Mouse (Mus musculus) left cerebral cortex, adult 8-10 months (tissue): ENCODE data around the gene Hist1h2ak. TPM values are rescaled to one million over a fixed set of nuclear protein-coding genes. Genes with fewer than 3 reads are reported as not detected.
"Not testable (repeated sequence)": the region's sequence is repeated elsewhere in the genome, so short reads cannot be mapped to it uniquely, and the experiment has no call there.

Experiments
- DNase-seq, 2 experiments: peaks; one replicate each; pipeline ENCODE4 v3.0.0; 2022; ENCODE audit warnings: low spot score in 2 of 2
- total RNA-seq, 4 experiments: library from RNA; stranded (reverse); gene quantifications; 2 replicates each; pipeline ENCODE4 v1.2.4; 2022

The Hist1h2ak gene
- total RNA-seq, 4 experiments from 2014 or later: 9.6 to 16.7 (median 11.1) TPM

GRCm38 (mm10) chr13:21778814-21779766 lies 25.5 kb upstream of the Hist1h2ak start:
- peak; percentile 49 to 58 for DNase-seq

DNA sequence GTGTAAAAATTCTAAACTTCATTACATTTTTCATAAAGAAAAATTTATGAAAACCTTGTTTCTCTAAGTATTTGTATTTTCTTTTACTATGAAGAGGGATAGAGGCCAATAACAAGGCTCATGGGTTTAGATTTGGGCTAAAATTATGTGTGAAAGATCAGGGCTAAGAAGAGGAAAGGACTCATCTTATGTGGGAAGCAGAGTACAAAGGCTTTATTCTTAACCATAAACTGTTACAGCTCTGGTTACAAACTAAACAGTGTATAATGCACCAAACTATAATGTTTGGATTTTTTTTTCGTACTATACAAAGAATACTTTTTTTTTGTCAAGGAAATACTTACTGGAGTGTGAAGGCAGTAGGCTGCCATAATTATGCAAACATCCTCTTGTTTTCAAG lies 2.1 kb upstream of the Hist1h2ak start:
- DNase-seq: no peak

GRCm38 (mm10) chr13:21754294-21755001 lies 821 bp upstream of the Hist1h2ak start:
- not testable (repeated sequence) for DNase-seq

DNA sequence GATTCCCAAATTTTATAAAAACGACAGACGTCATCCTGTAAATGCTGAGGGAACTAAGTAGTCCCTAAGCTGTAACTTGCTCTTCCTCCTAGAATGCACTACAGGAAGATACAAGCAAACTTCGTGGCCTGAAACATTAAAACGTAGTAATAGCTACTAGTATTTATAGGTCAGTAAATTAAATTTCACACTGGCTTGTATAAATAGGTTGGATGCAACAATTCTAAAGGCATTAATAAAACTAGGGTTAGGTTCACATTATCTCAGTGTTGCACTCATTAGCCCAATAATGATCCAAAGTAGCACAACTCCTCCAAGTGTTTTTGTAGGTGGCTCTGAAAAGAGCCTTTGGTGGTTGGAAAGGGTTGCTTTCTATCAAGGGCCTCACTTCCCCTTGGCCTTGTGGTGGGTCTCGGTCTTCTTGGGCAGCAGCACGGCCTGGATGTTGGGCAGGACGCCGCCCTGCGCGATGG lies 540 bp downstream of the Hist1h2ak start:
- DNase-seq: peak in 1 of 2 experiments; percentile 9

- DNase-seq: no peak
Observed at GRCm38 (mm10) chr13:21752356-21752755, 1.3 kb downstream of the Hist1h2ak start.

DNA sequence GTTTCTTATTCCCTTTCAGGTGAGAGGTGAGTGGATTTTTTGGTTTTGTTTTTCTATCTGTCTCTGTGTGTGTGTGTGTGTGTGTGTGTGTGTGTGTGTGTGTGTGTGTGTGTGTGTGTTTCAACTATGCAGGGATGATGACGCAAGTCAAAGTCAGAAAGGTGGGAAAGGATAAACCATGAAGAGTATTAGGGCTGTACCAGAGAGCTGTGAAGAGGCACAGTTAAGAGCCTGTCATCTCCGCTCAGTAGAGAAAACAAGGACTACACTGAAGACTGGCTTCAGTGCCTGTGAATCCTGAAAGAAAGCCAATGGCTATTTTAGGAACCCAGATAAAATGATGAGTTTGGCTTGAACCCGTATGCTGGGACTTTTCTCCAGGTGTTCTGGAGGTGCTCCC lies 1.8 kb downstream of the Hist1h2ak start:
- DNase-seq: no peak

- DNase-seq: no peak
Observed at GRCm38 (mm10) chr13:21751417-21751816, 2.2 kb downstream of the Hist1h2ak start.

DNA sequence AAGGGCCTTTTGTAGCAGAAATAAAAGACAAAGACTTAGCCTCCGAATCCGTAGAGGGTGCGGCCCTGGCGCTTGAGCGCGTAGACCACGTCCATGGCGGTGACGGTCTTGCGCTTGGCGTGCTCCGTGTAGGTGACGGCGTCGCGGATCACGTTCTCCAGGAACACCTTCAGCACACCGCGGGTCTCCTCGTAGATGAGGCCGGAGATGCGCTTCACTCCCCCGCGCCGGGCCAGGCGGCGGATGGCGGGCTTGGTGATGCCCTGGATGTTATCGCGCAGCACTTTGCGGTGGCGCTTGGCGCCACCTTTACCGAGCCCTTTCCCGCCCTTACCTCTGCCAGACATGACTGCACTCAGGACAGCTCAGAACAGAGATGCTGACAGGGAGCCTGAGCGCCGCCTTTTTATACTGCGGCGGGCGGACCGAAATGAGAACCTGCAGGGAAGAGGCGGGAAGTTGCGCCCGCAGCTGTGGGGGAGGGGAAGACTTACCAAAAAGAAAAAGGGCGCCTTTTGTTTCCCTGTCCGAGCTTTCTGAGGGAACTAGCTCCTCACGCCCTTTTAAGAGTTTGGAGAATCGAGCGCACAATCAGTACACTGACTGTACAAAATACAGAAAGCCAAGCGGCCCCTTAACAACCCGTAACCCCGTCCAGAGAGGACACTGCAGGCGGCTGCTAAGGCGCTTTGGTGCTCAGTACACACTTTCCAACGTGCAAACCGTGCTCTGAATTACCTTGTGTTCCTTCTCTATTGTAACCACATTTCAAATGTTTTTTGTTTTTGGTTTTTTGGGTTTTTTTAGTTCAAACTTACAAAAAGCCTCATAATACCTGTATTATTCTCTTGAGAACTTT lies 3.2 kb downstream of the Hist1h2ak start, which contains the start of gene Hist1h4k:
Gene Hist1h4k (minus strand): TSS at position 347 of the 859 bp plus-strand sequence.
- peak; percentile 90 to 95 for DNase-seq

DNA sequence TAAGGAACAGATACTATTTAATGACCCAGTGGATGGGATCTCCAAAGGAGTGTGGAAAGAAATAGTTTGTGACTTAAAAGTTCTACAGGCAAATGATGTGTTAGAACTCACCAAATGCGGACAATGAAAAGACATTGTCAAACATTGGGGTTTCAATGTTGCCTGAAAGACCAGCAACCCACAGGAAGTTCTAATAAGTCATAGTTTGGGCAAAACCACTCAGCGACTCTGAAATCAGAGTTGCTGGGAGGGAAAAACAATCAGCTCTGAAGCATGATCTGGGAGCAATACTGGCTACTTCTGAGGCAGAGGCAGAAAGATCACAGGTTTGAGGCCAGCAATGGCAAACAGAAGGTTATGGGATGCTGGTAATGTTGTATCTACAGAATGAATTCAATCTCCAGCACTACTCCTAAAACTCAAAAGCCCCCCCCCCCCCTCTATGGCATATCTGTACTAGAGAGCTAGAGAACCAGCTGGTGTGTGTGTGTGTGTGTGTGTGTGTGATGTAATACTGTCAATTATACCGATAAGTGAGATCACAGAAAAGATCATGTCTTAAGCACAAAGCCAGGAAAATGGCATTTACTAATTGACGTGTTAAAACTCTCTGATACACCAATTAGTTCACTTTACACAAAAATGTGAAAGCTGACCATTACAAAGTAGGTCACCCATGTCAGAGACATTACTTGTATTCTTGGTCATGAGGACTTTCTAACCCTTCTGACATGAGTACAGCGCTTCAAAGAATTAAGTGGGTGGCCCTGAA lies 4.1 kb downstream of the Hist1h2ak start:
- no peak for DNase-seq

- no peak for DNase-seq
Observed at GRCm38 (mm10) chr13:21745006-21745405, 8.6 kb downstream of the Hist1h2ak start.

DNA sequence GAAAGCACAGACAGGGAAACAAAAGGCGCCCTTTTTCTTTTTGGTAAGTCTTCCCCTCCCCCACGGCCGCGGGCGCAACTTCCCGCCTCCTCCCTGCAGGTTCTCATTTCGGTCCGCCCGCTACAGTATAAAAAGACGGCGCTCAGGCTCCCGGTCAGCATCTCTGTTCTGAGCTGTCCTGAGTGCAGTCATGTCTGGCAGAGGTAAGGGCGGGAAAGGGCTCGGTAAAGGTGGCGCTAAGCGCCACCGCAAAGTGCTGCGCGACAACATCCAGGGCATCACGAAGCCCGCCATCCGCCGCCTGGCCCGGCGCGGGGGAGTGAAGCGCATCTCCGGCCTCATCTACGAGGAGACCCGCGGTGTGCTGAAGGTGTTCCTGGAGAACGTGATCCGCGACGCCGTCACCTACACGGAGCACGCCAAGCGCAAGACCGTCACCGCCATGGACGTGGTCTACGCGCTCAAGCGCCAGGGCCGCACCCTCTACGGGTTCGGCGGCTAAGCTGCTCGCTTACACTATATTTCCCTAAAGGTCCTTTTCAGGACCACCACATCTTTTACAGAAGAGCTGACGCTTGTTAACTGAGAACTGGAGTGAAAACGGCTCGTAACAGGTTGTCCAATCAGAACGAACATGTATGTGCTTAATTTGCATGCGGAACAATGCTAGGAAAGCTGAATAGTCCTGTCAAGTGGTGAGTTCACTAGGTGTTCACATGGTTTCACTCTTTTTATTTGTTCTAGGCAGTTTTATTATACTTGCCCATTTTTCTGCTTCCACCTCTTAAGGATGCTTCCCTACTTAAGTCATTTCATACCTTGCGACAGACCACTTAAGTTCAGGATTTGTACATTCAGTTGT lies 18.5 kb downstream of the Hist1h2ak start, which contains the start of gene Hist1h4j:
Gene Hist1h4j (plus strand): TSS at position 159 of the 862 bp plus-strand sequence.
- DNase-seq: peak; percentile 59 to 69

DNA sequence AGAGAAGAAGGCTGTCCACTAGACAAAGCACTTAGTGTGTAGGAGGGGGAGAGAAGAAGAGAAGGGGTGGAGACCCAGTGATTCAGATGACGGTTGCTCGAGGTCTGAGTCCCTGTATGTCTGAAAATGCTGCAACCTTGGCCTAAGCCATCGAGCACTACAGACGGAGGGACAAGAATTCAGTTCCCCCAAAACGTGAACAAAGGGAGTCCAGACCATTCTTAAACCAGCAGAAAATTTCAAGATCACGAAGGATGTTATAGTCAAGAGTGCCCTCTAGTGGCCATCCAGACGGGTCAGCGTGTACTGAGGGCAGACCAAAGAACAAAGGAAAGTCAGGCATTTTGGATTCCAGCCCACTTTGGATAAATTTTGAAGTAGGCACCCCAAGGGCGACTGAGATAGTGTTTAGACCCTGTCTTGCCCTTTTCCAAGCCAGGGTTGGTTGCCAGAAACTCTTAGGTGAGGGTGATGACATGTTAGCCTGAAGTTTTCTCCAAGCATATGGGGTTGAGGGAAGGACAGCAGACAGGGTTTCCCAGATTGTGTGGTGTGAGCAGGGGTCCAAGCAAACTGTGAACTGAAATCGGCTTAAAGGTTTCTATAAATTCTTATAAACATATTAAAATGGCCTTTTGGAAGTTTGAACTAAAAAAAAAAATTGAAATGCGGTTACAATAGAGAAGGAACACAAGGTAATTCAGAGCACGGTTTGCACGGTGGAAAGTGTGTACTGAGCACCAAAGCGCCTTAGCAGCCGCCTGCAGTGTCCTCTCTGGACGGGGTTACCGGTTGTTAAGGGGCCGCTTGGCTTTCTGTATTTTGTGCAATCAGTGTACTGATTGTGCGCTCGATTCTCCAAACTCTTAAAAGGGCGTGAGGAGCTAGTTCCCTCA lies 19.4 kb downstream of the Hist1h2ak start:
- DNase-seq: peak in 1 of 2 experiments; percentile 55

- DNase-seq: no peak
Observed at GRCm38 (mm10) chr13:21733466-21733865, 20.2 kb downstream of the Hist1h2ak start.

DNA sequence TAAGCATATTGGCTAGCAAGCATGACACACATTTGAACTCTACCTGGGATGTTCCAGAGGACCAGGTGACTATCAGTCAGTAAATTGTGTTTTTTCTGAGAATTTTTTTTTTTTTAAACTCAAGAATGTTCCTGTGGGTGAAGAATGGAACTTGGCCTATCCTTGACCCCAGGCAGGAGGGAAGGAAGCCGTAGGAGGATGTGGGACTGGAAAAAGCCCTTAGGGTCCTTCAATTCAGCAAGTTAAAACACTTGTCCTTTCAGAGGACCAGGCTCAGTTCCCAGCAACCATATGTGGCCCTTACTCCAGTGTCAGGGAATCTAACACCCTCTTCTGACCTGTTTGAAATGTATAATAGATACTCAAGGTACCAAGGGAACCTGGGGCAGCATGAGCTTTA lies 24.1 kb downstream of the Hist1h2ak start:
- no peak for DNase-seq

DNA sequence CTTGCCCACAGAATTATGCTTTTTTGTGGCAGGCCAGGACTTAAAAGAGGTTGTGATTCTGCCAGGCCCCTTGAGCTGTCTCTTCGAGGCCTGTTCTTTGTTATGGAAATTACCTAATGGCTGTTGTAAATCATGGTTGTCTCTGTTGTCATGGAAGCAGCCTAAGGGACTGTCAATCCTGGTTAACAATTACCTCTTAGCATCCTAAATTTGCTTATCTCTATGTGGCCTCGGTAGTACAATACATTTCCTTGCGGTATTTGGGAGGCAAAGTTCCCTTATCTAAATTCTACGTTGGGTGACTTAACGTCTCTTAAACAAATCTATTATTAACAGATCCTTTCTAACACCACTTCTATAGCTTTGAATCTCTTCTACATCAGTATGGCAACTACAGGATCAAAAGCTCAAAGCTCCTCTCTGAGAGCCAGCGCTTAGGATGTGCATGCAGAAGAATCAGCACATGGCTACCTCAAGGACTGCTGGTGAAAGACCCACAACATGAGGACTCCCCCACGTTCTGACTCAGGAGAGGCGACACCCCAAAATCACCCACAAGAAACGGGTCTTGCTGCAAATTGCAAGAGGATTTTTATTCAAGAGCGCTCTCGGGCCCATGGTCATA lies 25.6 kb downstream of the Hist1h2ak start:
- DNase-seq: no peak

DNA sequence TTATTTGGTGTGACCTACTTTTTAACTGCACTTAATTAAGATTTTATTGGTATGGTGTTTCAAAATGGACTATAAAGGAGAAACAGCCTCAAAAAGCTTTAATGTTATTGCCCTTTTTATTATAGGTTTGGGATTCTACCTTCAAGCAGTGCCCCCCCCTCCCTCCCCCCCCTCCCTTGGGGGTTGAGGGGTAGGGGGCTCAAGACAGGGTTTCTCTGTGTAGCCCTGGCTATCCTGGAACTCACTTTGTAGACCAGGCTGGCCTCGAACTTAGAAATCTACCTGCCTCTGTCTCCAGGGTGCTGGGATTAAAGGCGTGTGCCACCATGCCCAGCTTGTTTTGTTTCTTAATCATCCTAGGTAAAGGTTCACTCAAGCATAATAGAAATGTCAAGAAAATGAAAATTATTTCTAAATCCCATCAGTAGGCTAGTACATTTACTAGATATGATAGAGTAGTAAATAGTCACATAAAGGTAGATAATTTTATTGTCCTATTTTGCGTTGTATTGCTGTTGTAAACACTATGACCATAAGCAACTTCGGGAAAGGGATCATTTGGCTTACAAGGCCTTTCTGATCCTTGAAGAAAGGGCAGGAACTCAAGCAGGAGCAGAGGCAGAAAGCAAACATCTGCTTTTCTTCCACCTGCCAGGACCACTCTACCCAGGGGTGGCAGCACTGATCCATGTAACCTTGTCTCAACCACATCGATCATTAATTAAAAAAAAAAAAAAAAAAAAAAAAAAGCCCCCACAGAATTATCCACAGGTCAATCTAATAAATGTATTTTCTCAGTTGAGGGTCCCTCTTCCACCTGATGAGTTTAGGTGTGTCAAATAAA lies 30.4 kb downstream of the Hist1h2ak start:
- no peak for DNase-seq
